Mouse (Mus musculus) lung, embryonic 16.5 days (tissue): ENCODE measurements around the gene Rab36. TPM values are rescaled to one million over a fixed set of nuclear protein-coding genes. Genes with fewer than 3 reads are reported as not detected.

Experiments used
- ATAC-seq: fragments of 200-750 bp; cut with Nextera tagmentation; 2 replicates; pipeline ENCODE4 v1.8.0; 2017; ENCODE audit warnings: low read depth, mild to moderate bottlenecking, moderate library complexity
- H3K27ac ChIP-seq: fragments of 300-500 bp; sonication (generic); 2 replicates; pipeline ENCODE4 v1.5.1; 2014; ENCODE audit warnings: mild to moderate bottlenecking, control low read depth, low read length
- H3K27me3 ChIP-seq: fragments of 300-500 bp; sonication (generic); 2 replicates; pipeline ENCODE4 v1.6.1; 2014; ENCODE audit warnings: low read depth, low read length, mixed read lengths; ENCODE audit not compliant: control insufficient read depth, insufficient read depth
- H3K36me3 ChIP-seq: fragments of 300-500 bp; sonication (generic); 2 replicates; pipeline ENCODE4 v1.6.1; 2014; ENCODE audit warnings: low read length; ENCODE audit not compliant: control insufficient read depth, insufficient read depth
- H3K4me1 ChIP-seq: fragments of 300-500 bp; sonication (generic); replicated peaks from 2 replicates; pipeline ENCODE4 v1.6.1; 2014; ENCODE audit warnings: low read length, mixed read lengths; ENCODE audit not compliant: control insufficient read depth, insufficient read depth
- H3K4me2 ChIP-seq: fragments of 300-500 bp; sonication (generic); 2 replicates; pipeline ENCODE4 v1.6.1; 2014; ENCODE audit warnings: low read depth, low read length, control low read depth
- H3K4me3 ChIP-seq: fragments of 300-500 bp; sonication (generic); 2 replicates; pipeline ENCODE4 v1.5.1; 2014; ENCODE audit warnings: mild to moderate bottlenecking, low read length, control low read depth
- H3K9ac ChIP-seq: fragments of 300-500 bp; sonication (generic); 2 replicates; pipeline ENCODE4 v1.6.1; 2014; ENCODE audit warnings: low read length, control low read depth
- H3K9me3 ChIP-seq: fragments of 300-500 bp; sonication (generic); 2 replicates; pipeline ENCODE4 v1.6.1; 2016; ENCODE audit warnings: low read length; ENCODE audit not compliant: control insufficient read depth
- whole genome bisulfite sequencing: fragments of 180-500 bp; shearing (Covaris S2); extraction: QIAGEN DNeasy Blood & Tissue Kit; methylation state at CpG from one replicate; pipeline ENCODE4 v1.1.7; 2014; 5-methylcytosine and 5-hydroxymethylcytosine counted together
- polyA plus RNA-seq: library from polyadenylated mRNA; unstranded; fragments of >200 nt; fragmentation: Nextera tagmentation; extraction: Ambion mirVana; gene quantifications from 2 replicates; pipeline ENCODE4 v1.2.1, GENCODE M21; 2015

Rab36 gene
- polyA plus RNA-seq, 1 experiment from 2014 or later: 13.2 TPM

DNA sequence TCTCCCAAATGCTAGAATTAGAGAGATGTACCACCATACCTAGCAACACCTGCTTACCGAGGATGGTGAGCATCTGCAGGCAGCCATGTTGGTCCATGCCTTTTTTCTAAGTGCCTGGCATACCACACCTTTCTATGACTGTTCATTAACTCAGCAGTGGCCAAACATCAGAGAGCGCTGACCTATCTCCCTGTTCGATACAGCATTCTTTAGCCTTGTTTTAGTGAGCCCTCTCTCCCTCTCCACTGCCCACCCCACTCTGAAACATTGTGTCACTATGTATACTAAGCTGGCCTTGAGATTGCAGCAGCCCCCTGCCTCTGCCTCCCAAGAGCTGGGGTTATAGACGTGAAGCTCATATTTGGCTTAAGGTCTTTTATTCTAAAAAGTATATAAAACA, 16.8 kb downstream of the Rab36 start:
- H3K27ac ChIP-seq: no peak overlapping the region
- no peak overlapping the region for H3K4me2 ChIP-seq
- H3K4me3 ChIP-seq: no peak overlapping the region
- H3K4me1 ChIP-seq: peaks cover 15% of the 10 kb centered on the region
- H3K36me3 ChIP-seq: no peaks in the 10 kb centered on the region
- H3K9ac ChIP-seq: no peak overlapping the region
- H3K27me3 ChIP-seq: peaks cover 2% of the 10 kb centered on the region; the same call in 1 of the 2 replicates
- ATAC-seq: no peak
- H3K9me3 ChIP-seq: no peaks in the 10 kb centered on the region
- WGBS: 51% methylated on average over 4 of the region's 4 CpGs

- Histone ChIP-seq H3K27me3 (peaks cover 2% of the 10 kb centered on the region; the same call in 1 of the 2 replicates), H3K4me2 (no peak overlapping the region), H3K4me1 (peaks cover 20% of the 10 kb centered on the region), H3K27ac (no peak overlapping the region), H3K9ac (no peak overlapping the region), H3K9me3 (no peaks in the 10 kb centered on the region), H3K4me3 (no peak overlapping the region), H3K36me3 (no peaks in the 10 kb centered on the region)
- 27% methylated on average over 6 of the region's 6 CpGs for WGBS
- ATAC-seq: peak; percentile 43; the same call in 1 of the 2 replicates
Observed at GRCm38 (mm10) chr10:75054125-75054524, 17.3 kb downstream of the Rab36 start.

- Histone ChIP-seq H3K4me3 (no peak overlapping the region), H3K27ac (no peak overlapping the region), H3K27me3 (peaks cover 2% of the 10 kb centered on the region; the same call in 1 of the 2 replicates), H3K36me3 (no peaks in the 10 kb centered on the region), H3K9ac (no peak overlapping the region), H3K9me3 (no peaks in the 10 kb centered on the region), H3K4me2 (no peak overlapping the region), H3K4me1 (peaks cover 26% of the 10 kb centered on the region)
- ATAC-seq: no peak
- 63% methylated on average over 5 of the region's 5 CpGs for WGBS
Observed at GRCm38 (mm10) chr10:75055672-75056071, 18.8 kb downstream of the Rab36 start.

- H3K4me2 ChIP-seq: no peak overlapping the region
- no peak overlapping the region for H3K4me3 ChIP-seq
- peaks cover 26% of the 10 kb centered on the region for H3K4me1 ChIP-seq
- 28% methylated on average over 4 of the region's 4 CpGs for WGBS
- no peak overlapping the region for H3K9ac ChIP-seq
- no peaks in the 10 kb centered on the region for H3K9me3 ChIP-seq
- H3K27me3 ChIP-seq: peaks cover 2% of the 10 kb centered on the region; the same call in 1 of the 2 replicates
- H3K27ac ChIP-seq: no peak overlapping the region
- ATAC-seq: no peak
- no peaks in the 10 kb centered on the region for H3K36me3 ChIP-seq
Observed at GRCm38 (mm10) chr10:75056255-75056654, 19.4 kb downstream of the Rab36 start.

DNA sequence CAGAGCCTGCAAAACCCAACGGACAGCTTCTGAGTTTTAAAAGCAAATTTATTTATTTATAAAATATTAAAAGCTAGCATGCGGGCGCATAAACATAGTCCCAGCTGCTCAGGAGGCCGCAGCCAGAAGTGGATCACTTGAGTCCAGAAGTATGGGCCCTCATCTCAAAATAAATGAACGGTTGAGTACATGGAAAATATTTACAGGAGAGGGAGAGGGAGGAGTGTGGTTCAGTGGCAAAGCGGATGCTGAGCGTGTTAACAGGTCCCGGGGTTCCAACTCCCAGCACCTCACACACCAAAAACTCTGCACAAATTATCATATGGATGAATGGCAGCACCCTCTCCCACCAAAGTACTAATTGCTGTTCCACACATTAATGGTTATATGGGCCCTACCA, 21.5 kb downstream of the Rab36 start:
- 36% methylated on average over 8 of the region's 8 CpGs for WGBS
- no peaks in the 10 kb centered on the region for H3K9me3 ChIP-seq
- no peak for ATAC-seq
- no peak overlapping the region for H3K4me3 ChIP-seq
- H3K4me2 ChIP-seq: no peak overlapping the region
- H3K36me3 ChIP-seq: no peaks in the 10 kb centered on the region
- H3K9ac ChIP-seq: no peak overlapping the region
- peaks cover 2% of the 10 kb centered on the region; the same call in 1 of the 2 replicates for H3K27me3 ChIP-seq
- peaks cover 45% of the 10 kb centered on the region for H3K4me1 ChIP-seq
- no peak overlapping the region for H3K27ac ChIP-seq

- H3K9ac ChIP-seq: no peak overlapping the region
- no peaks in the 10 kb centered on the region for H3K9me3 ChIP-seq
- peaks cover 2% of the 10 kb centered on the region; the same call in 1 of the 2 replicates for H3K27me3 ChIP-seq
- ATAC-seq: no peak; the same call in 1 of the 2 replicates
- 35% methylated on average over 9 of the region's 9 CpGs for WGBS
- no peak overlapping the region for H3K27ac ChIP-seq
- no peaks in the 10 kb centered on the region for H3K36me3 ChIP-seq
- H3K4me1 ChIP-seq: peaks cover 51% of the 10 kb centered on the region
- no peak overlapping the region for H3K4me3 ChIP-seq
- H3K4me2 ChIP-seq: peak overlapping the region; percentile 37
Observed at GRCm38 (mm10) chr10:75058761-75059395, 22.0 kb downstream of the Rab36 start.

GRCm38 (mm10) chr10:75059396-75059795, 22.5 kb downstream of the Rab36 start:
- Histone ChIP-seq H3K27ac (no peak overlapping the region), H3K4me1 (peaks cover 52% of the 10 kb centered on the region), H3K36me3 (no peaks in the 10 kb centered on the region), H3K9me3 (no peaks in the 10 kb centered on the region), H3K27me3 (peaks cover 2% of the 10 kb centered on the region; the same call in 1 of the 2 replicates), H3K4me3 (peak overlapping the region; percentile 17; the same call in 1 of the 2 replicates), H3K4me2 (peak overlapping the region; percentile 94), H3K9ac (no peak overlapping the region)
- ATAC-seq: peak; percentile 47
- WGBS: under 1% methylated on average over 11 of the region's 11 CpGs

DNA sequence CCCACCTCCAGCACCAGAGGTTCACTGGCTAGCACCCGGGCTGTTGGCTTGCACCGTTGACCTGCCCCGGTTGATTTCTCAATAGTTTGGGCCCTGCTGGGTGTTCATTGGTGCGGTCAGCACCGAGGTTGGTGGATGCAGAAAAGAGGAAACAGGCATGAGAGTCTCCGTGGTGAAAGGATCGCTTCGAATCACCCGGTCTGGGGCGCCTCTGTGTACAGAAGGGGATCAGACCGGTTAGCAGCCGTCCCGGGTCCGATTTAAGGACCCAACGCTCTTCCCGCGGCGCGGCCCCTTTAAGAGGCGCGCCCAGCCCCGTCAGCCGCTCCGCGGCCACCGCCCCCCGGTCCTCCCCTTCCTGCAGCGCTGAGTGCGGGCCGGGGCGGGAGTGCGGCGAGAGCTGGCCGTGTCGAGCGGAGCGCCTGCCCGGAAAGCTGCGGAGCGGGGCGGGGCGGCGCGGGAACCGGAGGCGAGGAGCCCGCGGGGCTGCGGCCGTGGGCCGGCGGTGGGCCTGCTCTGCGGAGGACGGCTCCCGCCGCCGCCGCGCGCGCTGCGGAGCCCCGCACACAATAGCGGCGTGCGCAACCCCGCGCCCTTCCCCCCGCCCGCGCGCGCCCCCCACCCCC, 23.5 kb downstream of the Rab36 start, which contains the start of gene Bcr:
TSS of gene Bcr (plus strand) at position 376 of the 626 bp plus-strand sequence.
- Histone ChIP-seq H3K9ac (peak within 1 kb of the TSS; percentile 88), H3K4me3 (peak within 1 kb of the TSS; percentile 89), H3K36me3 (no peaks in the 10 kb centered on the region), H3K27me3 (peaks cover 2% of the 10 kb centered on the region; the same call in 1 of the 2 replicates), H3K4me2 (peak within 1 kb of the TSS; percentile 94), H3K27ac (peak within 1 kb of the TSS; percentile 31), H3K4me1 (peaks cover 58% of the 10 kb centered on the region), H3K9me3 (no peaks in the 10 kb centered on the region)
- WGBS: 1% methylated on average over 45 of the region's 73 CpGs
- ATAC-seq: peak; percentile 85

DNA sequence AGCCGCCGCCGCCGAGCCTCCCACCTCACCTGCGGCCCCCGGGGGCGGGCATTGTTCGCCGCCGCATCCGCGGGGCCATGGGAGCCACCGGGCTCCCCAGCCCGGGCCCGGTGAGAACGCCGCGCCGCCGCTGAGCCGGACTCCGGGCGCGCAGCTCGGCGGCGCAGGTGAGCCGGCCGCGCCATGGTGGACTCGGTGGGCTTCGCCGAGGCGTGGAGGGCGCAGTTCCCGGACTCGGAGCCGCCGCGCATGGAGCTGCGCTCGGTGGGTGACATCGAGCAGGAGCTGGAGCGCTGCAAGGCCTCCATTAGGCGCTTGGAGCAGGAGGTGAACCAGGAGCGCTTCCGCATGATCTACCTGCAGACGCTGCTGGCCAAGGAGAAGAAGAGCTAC, 24.0 kb downstream of the Rab36 start:
- H3K27me3 ChIP-seq: peaks cover 2% of the 10 kb centered on the region; the same call in 1 of the 2 replicates
- peak; percentile 13; the same call in 1 of the 2 replicates for ATAC-seq
- no peaks in the 10 kb centered on the region for H3K36me3 ChIP-seq
- peak overlapping the region; percentile 94 for H3K4me2 ChIP-seq
- WGBS: under 1% methylated on average over 39 of the region's 48 CpGs
- peak overlapping the region; percentile 31 for H3K27ac ChIP-seq
- no peaks in the 10 kb centered on the region for H3K9me3 ChIP-seq
- peak overlapping the region; percentile 88 for H3K9ac ChIP-seq
- peak overlapping the region; percentile 89 for H3K4me3 ChIP-seq
- H3K4me1 ChIP-seq: peaks cover 59% of the 10 kb centered on the region
